Mouse (Mus musculus): ENCODE measurements around the gene Zfp865. TPM values are rescaled to one million over a fixed set of nuclear protein-coding genes. Genes with fewer than 3 reads are reported as not detected.
A peak's percentile ranks its signal among the peaks of the same experiment; 100 is the strongest.
"Not testable (repeated sequence)": the region's sequence is repeated elsewhere in the genome, so short reads cannot be mapped to it uniquely, and the experiment has no call there.

The Zfp865 gene
- polyA plus RNA-seq, 1 experiment from 2014 or later, result 6.6 TPM

DNA sequence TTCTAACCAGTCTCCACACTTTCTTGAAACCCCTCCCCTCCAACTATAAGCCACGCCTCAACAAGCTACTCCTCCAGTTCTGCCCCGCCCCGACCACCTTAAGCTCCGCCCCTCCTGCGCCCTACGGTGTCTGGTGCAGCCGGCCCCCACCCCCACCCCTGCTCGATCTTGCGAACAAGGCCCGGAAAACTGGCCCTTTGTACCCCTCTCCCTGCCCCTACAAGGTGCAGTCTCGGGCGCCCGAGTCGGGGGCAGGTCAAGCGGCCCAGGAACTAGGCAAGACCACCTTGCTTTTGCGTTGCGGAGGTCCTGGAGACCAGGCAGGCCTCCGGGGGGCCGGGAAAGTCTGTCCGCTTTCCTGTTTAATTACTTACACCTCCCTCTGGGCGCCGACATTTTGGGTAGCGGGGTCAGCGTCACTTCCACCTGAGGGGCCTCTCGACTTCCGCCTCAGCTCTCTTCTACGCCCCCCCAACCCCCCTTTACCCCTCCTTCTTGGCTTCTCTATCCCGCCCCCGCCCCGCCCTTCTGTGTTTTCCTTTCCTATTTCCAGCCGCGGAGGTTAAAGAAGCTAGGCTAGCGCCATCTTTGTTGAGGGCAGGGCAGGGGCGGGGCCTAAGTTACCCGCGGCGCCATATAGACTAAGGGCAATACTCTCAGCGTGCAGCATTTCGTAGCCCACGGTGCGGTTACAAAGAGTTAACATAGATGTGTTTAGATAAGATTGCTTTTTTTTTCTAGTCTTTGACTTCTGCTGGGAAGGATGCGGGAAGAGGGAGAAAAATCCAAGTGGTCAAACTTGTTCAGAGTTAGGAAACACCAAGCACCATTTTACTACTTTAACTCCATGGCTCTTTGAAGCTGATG is 5.7 kb upstream of the Zfp865 start, which contains the start of the genes Zfp524 and Fiz1:
Zfp524 (plus strand) TSS at position 165 of the 867 bp plus-strand sequence.
Fiz1 (minus strand) TSS at position 447 of the 867 bp plus-strand sequence.
- peak within 1 kb of the TSS; percentile 79 for H3K4me3 ChIP-seq (ENCODE audit: low read depth, low read length)
- peaks cover 16% of the 10 kb centered on the region for H3K36me3 ChIP-seq (ENCODE audit: control insufficient read depth, insufficient read depth, low read length)
- H3K4me1 ChIP-seq (ENCODE audit: control insufficient read depth, insufficient read depth, low read length), result peaks cover 10% of the 10 kb centered on the region
- peak; percentile 84 for ATAC-seq
- WGBS, result under 1% methylated on average over 41 of the region's 42 CpGs
- H3K4me2 ChIP-seq (ENCODE audit: low read length), result peak within 1 kb of the TSS; percentile 67
- H3K27ac ChIP-seq (ENCODE audit: low read length), result peak within 1 kb of the TSS; percentile 97
- H3K9ac ChIP-seq (ENCODE audit: low read depth, low read length), result peak within 1 kb of the TSS; percentile 74
- H3K9me3 ChIP-seq (replicated peaks; ENCODE audit: control insufficient read depth, low read length, poor library complexity, severe bottlenecking), result no peaks in the 10 kb centered on the region
- no peaks in the 10 kb centered on the region for H3K27me3 ChIP-seq (ENCODE audit: control insufficient read depth, insufficient read depth, low read depth, low read length)

DNA sequence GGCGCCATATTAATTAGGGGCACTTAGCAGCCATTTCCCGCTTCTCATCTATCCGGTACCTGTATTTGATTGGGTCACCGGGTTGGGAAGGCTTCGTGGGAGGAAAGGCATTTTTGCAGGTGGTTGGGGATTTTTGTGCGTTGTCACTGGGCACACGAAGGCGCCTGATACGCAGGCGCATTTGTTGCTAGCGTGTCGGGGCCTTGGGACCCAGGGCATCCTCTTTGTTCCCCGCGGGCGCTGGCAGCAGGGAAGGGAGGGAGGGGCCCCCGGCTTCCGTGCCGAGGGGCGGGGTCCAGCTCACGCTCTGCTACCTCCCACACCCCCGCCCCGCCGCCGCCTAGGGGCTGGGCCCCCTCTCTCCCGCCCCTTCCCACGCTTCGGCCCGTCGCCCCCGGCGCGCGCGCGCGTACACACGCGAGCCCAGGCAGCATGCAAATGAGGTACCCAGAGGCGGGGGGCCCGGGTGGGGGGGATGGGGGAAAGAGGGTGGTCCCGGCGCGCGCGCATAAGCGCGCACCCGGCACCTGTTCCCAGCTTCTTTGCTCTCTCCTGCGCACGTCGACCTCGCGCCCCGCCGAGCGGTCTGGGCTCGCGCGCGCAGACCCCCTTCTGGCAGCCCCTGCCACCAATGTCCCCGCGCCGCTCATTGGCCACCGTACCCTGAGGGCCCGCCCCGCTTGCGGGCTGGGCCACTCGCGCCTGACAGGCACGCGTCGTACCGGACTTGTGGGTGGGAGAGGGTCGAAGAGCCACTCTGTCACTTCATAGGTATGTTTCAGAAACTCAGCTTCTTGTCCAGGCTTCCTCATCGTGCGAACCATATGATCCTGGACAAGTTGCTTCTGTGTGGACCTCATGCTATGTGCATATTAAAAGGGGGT is 4.8 kb upstream of the Zfp865 start, which contains the start of gene Gm44973:
Gm44973 (plus strand) TSS at position 379 of the 884 bp plus-strand sequence.
- peak within 1 kb of the TSS; percentile 79 for H3K4me3 ChIP-seq (ENCODE audit: low read depth, low read length)
- peak within 1 kb of the TSS; percentile 67 for H3K4me2 ChIP-seq (ENCODE audit: low read length)
- H3K27me3 ChIP-seq (ENCODE audit: control insufficient read depth, insufficient read depth, low read depth, low read length), result no peaks in the 10 kb centered on the region
- peaks cover 10% of the 10 kb centered on the region for H3K4me1 ChIP-seq (ENCODE audit: control insufficient read depth, insufficient read depth, low read length)
- ATAC-seq, result peak; percentile 78
- H3K9me3 ChIP-seq (replicated peaks; ENCODE audit: control insufficient read depth, low read length, poor library complexity, severe bottlenecking), result no peaks in the 10 kb centered on the region
- H3K27ac ChIP-seq (ENCODE audit: low read length), result peak within 1 kb of the TSS; percentile 97
- peaks cover 13% of the 10 kb centered on the region for H3K36me3 ChIP-seq (ENCODE audit: control insufficient read depth, insufficient read depth, low read length)
- peak within 1 kb of the TSS; percentile 74 for H3K9ac ChIP-seq (ENCODE audit: low read depth, low read length)
- WGBS, result under 1% methylated on average over 49 of the region's 76 CpGs

DNA sequence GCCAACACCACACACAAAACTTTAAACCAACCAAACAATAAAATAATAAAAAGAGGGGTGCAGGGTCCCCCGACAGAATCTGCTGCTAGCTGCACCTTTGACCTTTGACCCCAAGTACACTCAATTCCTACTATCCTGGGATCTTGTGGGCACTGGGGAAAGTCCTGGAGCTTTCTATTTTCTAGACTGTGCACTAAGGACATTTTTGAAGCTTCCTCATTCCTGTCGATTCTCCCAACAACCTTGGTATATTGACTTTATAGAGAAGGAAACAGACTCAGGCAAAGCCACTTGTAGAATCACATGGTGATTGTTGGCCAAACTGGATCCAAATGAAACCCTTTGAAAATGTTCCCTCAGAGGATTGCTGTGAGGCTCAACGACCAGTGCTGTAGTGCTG is 4.1 kb upstream of the Zfp865 start:
- Histone ChIP-seq H3K4me1 (ENCODE audit: control insufficient read depth, insufficient read depth, low read length) (peaks cover 13% of the 10 kb centered on the region), H3K4me3 (ENCODE audit: low read depth, low read length) (peak overlapping the region; percentile 79), H3K27ac (ENCODE audit: low read length) (peak overlapping the region; percentile 97), H3K27me3 (ENCODE audit: control insufficient read depth, insufficient read depth, low read depth, low read length) (no peaks in the 10 kb centered on the region), H3K36me3 (ENCODE audit: control insufficient read depth, insufficient read depth, low read length) (peaks cover 13% of the 10 kb centered on the region), H3K9ac (ENCODE audit: low read depth, low read length) (peak overlapping the region; percentile 74), H3K9me3 (replicated peaks; ENCODE audit: control insufficient read depth, low read length, poor library complexity, severe bottlenecking) (no peaks in the 10 kb centered on the region), H3K4me2 (ENCODE audit: low read length) (peak overlapping the region; percentile 67)
- no peak for ATAC-seq
- 66% methylated on average over 3 of the region's 3 CpGs for WGBS

DNA sequence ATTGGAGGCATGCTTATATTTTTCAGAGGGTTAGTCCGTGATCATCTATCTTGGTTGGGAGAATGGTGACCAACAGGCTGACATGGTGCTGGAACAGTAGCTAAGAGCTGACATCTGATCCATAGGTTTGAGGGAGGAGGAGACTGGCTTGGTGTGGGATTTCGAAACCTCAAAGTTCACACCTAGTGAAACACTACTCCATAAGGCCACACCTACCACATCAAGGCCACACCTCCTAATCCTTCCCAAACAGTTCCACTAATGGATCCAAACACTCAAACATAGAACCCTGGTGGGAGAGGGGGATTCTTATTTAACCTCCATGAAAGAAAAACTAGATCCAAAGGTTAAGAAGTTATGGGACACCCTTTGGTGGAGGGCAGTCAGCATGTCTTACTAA is 3.3 kb upstream of the Zfp865 start:
- Histone ChIP-seq H3K9me3 (replicated peaks; ENCODE audit: control insufficient read depth, low read length, poor library complexity, severe bottlenecking) (no peaks in the 10 kb centered on the region), H3K4me2 (ENCODE audit: low read length) (no peak overlapping the region), H3K4me1 (ENCODE audit: control insufficient read depth, insufficient read depth, low read length) (peaks cover 19% of the 10 kb centered on the region), H3K27ac (ENCODE audit: low read length) (no peak overlapping the region), H3K36me3 (ENCODE audit: control insufficient read depth, insufficient read depth, low read length) (peaks cover 5% of the 10 kb centered on the region; the same call in 1 of the 2 replicates), H3K4me3 (ENCODE audit: low read depth, low read length) (no peak overlapping the region), H3K9ac (ENCODE audit: low read depth, low read length) (no peak overlapping the region), H3K27me3 (ENCODE audit: control insufficient read depth, insufficient read depth, low read depth, low read length) (no peaks in the 10 kb centered on the region)
- WGBS, result 100% methylated on average over 2 of the region's 2 CpGs
- no peak for ATAC-seq

GRCm38 (mm10) chr7:5017352-5017751 is 2.8 kb upstream of the Zfp865 start:
- H3K4me1 ChIP-seq (ENCODE audit: control insufficient read depth, insufficient read depth, low read length), result peaks cover 19% of the 10 kb centered on the region
- peaks cover 5% of the 10 kb centered on the region; the same call in 1 of the 2 replicates for H3K36me3 ChIP-seq (ENCODE audit: control insufficient read depth, insufficient read depth, low read length)
- H3K4me2 ChIP-seq (ENCODE audit: low read length), result no peak overlapping the region
- no peak overlapping the region for H3K27ac ChIP-seq (ENCODE audit: low read length)
- no peak for ATAC-seq
- 91% methylated on average over 16 of the region's 16 CpGs for WGBS
- H3K9me3 ChIP-seq (replicated peaks; ENCODE audit: control insufficient read depth, low read length, poor library complexity, severe bottlenecking), result no peaks in the 10 kb centered on the region
- H3K9ac ChIP-seq (ENCODE audit: low read depth, low read length), result no peak overlapping the region
- H3K27me3 ChIP-seq (ENCODE audit: control insufficient read depth, insufficient read depth, low read depth, low read length), result no peaks in the 10 kb centered on the region
- H3K4me3 ChIP-seq (ENCODE audit: low read depth, low read length), result no peak overlapping the region

DNA sequence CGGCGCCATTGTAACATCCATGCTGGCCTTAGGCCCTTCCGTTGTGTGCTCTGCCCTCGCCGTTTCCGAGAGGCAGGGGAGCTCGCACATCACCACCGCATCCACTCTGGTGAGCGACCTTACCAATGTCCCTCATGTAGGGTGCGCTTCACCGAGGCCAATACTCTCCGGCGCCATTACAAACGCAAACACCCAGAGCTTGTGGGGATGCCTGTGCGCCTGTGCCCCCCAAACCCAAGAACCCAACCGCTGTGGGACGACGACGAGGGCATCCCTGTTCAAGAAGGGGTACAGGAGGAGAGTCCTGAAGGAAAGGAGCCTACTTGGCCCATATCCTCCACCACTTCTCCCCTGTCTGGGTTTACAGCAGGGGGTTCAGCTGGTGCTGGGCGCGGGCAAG is 2.2 kb upstream of the Zfp865 start:
- H3K9ac ChIP-seq (ENCODE audit: low read depth, low read length), result no peak overlapping the region
- no peak for ATAC-seq
- H3K27me3 ChIP-seq (ENCODE audit: control insufficient read depth, insufficient read depth, low read depth, low read length), result no peaks in the 10 kb centered on the region
- no peak overlapping the region for H3K4me2 ChIP-seq (ENCODE audit: low read length)
- no peaks in the 10 kb centered on the region for H3K9me3 ChIP-seq (replicated peaks; ENCODE audit: control insufficient read depth, low read length, poor library complexity, severe bottlenecking)
- WGBS, result 98% methylated on average over 21 of the region's 21 CpGs
- no peak overlapping the region for H3K27ac ChIP-seq (ENCODE audit: low read length)
- H3K36me3 ChIP-seq (ENCODE audit: control insufficient read depth, insufficient read depth, low read length), result no peaks in the 10 kb centered on the region; the same call in 1 of the 2 replicates
- H3K4me1 ChIP-seq (ENCODE audit: control insufficient read depth, insufficient read depth, low read length), result peaks cover 19% of the 10 kb centered on the region
- no peak overlapping the region for H3K4me3 ChIP-seq (ENCODE audit: low read depth, low read length)

DNA sequence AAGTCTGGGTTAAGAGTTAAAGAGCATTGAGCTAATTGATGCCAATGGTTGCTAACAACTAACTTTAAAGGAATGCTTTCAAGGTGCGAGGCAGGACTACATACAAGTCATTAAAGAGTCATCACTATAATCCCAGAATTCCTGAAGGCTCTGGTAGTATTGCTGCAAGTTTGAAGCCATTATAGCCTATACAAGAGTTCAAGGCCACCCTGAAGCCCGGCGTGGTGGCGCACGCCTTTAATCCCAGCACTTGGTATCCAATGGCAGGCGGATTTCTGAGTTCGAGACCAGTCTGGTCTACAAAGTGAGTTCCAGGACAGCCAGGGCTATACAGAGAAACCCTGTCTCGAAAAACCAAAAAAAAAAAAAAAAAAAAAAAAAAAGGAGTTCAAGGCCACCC is 600 bp upstream of the Zfp865 start:
- peak overlapping the region; percentile 46; the same call in 1 of the 2 replicates for H3K9ac ChIP-seq (ENCODE audit: low read depth, low read length)
- H3K9me3 ChIP-seq (replicated peaks; ENCODE audit: control insufficient read depth, low read length, poor library complexity, severe bottlenecking); H3K36me3 ChIP-seq (ENCODE audit: control insufficient read depth, insufficient read depth, low read length); ATAC-seq; H3K27me3 ChIP-seq (ENCODE audit: control insufficient read depth, insufficient read depth, low read depth, low read length): not testable (repeated sequence)
- H3K27ac ChIP-seq (ENCODE audit: low read length), result peak overlapping the region; percentile 78
- peak overlapping the region; percentile 84 for H3K4me2 ChIP-seq (ENCODE audit: low read length)
- peaks cover 14% of the 10 kb centered on the region for H3K4me1 ChIP-seq (ENCODE audit: control insufficient read depth, insufficient read depth, low read length)
- peak overlapping the region; percentile 56 for H3K4me3 ChIP-seq (ENCODE audit: low read depth, low read length)
- 27% methylated on average over 8 of the region's 8 CpGs for WGBS

DNA sequence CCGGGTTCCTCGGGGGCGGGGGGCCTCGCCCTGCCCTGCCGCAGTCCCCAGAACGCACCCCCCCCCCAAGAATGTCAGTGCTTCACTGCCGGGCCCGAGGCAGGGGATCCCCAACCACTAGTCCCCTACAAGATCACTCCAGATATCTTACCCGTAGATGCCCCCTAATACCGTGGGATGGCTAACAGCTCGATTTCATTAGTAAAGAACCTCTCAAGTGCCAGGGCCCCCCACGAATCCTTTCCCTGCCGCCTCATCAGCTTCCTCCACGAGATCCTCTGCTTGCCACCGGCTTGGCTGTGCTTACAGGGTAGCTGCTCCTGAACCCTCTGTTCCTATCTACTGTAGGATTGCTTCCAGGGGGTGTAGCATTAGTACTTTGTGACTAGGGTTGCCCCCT is 509 bp downstream of the Zfp865 start:
- peak overlapping the region; percentile 79 for H3K9ac ChIP-seq (ENCODE audit: low read depth, low read length)
- ATAC-seq, result peak; percentile 54
- no peaks in the 10 kb centered on the region for H3K27me3 ChIP-seq (ENCODE audit: control insufficient read depth, insufficient read depth, low read depth, low read length)
- no peaks in the 10 kb centered on the region; the same call in 1 of the 2 replicates for H3K36me3 ChIP-seq (ENCODE audit: control insufficient read depth, insufficient read depth, low read length)
- peak overlapping the region; percentile 56 for H3K4me3 ChIP-seq (ENCODE audit: low read depth, low read length)
- peak overlapping the region; percentile 84 for H3K4me2 ChIP-seq (ENCODE audit: low read length)
- H3K9me3 ChIP-seq (replicated peaks; ENCODE audit: control insufficient read depth, low read length, poor library complexity, severe bottlenecking), result no peaks in the 10 kb centered on the region
- peaks cover 14% of the 10 kb centered on the region for H3K4me1 ChIP-seq (ENCODE audit: control insufficient read depth, insufficient read depth, low read length)
- peak overlapping the region; percentile 78 for H3K27ac ChIP-seq (ENCODE audit: low read length)
- under 1% methylated on average over 11 of the region's 15 CpGs for WGBS
